Mouse (Mus musculus): ENCODE measurements around the gene Zkscan3.

Zkscan3 gene

DNA sequence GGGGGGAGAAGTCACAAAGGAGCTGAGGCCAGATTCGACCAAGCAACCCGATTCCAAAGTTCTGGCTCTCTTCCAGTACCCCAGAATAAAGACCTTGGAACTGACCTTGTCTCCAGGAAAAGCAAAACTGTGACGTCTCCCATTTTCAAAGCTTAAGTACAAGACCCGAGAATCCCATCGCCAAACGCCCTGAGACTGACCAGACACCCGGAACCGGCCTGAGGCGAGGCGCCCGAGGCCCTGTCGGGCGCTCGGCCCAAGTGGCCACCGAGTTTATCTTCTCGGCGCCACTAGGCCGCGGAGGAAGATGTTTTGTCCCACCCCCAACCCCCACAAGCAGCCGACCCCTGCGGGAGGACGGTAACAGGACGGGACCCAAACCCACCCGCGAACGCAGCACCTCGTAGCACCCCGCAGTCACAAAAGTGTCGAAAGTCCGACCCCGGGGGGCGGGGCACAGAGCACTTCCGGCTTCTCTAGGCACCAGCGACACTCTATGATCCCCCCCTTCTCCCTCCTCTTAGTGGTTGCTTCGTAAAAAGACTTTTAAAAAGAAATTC is at the start of gene Zkscan3:
Gene Zkscan3, minus strand, starts transcription at position 469 of the 560 bp plus-strand sequence.
- DNase-seq (ENCODE audit: low read depth, low spot score), result peak; percentile 94

DNA sequence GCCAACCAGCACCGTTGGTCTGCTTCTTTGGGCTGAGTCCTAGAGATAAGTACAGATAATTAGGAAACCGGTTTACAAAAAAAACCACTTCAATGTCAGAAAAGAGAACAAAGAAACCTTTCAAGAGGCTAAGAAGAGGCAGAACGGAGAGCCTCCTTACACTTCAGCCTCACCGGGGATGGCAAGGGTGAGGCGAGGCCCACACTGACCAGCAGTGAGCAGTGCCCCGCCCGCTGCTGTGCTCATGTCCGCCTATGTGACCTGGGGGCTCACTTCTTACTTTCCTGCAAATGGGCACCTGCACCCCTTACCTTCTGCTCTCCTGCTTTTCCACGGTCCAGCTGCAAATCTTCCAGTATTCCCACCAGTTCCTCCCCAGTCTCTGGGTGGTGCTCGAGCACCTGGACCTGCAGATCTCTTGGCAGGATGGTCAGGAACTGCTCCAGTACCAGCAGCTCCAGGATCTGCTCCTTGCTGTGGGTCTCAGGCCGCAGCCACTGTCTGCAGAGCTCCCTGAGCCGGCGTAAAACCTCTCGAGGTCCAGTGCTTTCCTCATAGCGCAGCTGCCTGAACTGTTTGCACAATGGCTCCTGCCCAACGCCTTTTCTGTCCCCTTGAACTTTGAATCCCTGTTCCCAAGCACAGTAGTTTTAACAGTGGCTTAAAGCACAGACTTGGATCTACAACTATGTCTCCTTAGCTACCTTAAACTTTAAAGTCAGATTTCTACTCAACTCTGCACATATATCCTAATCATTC is 45.5 kb upstream of the Zkscan3 start:
- no peak for DNase-seq (ENCODE audit: low read depth, low spot score)

- no peak for DNase-seq (ENCODE audit: low read depth, low spot score)
These were observed 44.2 kb upstream of the Zkscan3 start for GRCm38 (mm10) chr13:21446796-21447195.

- DNase-seq (ENCODE audit: low read depth, low spot score), result no peak
These were observed 38.6 kb upstream of the Zkscan3 start for GRCm38 (mm10) chr13:21441207-21441572.

GRCm38 (mm10) chr13:21440503-21441206 is 38.1 kb upstream of the Zkscan3 start, which contains the start of gene Pgbd1:
Gene Pgbd1, minus strand, starts transcription at chr13:21441058.
- peak; percentile 97 for DNase-seq (ENCODE audit: low read depth, low spot score)

DNA sequence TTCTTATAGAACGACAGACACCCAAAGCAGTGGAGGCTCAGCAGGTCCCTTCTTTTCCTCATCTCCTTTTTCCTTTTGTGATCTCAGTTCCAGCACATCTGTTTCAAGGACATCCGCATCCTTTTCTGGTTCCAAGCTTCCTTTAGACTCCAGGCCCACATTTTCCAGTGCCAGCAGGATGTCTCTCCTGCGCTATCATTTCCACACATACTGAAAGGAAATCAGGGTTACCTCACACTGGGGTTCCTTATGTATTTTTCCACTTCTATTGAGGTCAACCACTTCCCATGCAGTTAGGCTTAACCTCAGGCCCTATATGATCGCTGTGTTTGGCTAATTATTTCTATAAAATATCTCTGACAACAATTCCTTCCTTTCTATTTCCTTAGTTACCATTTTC is 32.9 kb upstream of the Zkscan3 start:
- DNase-seq (ENCODE audit: low read depth, low spot score), result no peak

DNA sequence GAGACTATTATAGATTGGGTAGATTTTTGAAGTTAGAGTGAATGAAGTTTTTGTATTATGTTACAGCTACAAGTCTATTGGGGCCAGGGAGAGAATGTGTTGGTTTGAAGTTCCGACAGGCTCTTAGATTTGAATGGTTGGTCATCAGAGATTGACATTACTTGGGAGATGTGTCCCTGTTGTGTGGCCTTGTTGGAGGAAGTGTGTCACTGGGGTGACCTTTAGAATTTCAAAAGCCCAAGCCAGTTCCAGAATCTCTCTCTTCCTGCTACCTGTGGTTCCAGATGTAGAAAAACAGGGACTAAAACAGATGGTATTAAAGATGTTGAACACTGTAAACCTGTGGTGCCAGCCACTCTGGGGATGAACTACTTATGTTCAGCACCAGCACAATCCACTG is 25.1 kb upstream of the Zkscan3 start:
- DNase-seq (ENCODE audit: low read depth, low spot score), result no peak

DNA sequence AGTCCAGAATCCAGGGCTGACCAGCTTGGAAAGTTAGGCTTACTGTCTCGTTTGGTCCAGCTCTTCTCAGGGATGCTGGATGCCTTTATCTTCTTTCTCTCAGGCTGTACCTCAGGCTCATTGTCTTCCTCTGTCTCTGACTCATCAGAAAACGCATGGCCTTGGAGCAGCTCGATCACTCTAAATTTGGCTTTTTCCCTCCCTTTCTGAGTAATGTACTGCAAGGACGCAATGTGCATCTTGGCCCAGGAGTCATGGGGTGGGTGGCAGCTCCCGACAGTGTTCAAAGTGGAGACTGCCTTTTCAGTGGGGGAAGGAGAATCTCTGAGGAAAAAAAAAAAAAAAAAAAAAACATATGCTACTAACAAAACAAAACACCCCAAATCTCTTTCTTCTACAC is 20.7 kb upstream of the Zkscan3 start:
- peak; percentile 81 for DNase-seq (ENCODE audit: low read depth, low spot score)

- no peak for DNase-seq (ENCODE audit: low read depth, low spot score)
These were observed 16.3 kb upstream of the Zkscan3 start for GRCm38 (mm10) chr13:21418865-21419264.

DNA sequence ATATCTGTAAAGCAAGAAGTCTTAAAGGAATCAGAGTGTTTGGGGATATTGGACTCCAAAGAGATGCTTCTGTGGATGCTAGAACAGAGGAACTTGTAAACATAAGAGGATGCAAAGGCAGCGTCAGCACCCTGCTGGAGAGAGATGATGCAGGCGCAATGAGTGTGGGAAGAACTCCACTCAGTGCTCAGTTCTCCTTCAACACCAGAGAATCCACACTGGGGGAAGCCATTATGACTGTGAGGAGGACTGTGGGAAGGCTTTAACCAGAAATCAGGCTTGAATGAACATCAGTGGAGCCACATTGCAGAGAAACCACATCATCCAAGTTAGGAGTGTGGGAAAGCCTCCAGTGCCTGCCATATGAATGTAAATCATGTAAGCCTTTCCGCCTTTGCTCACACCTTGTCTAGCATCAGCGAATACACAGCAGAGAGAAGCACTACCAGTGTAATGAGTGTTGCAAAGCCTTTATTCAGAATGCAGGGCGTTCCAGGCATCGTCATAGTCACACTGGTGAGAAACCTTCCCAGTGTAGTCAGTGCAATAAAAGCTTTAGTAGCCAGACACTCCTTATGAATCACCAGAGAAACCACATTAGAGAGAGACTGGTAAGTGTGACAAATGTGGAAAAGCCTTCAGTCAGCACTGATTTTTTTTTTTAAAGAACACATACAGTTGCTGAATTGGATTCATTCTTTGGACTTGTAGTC is 14.9 kb upstream of the Zkscan3 start:
- peak; percentile 66 for DNase-seq (ENCODE audit: low read depth, low spot score)

GRCm38 (mm10) chr13:21415750-21416149 is 13.2 kb upstream of the Zkscan3 start:
- DNase-seq (ENCODE audit: low read depth, low spot score), result no peak

- no peak for DNase-seq (ENCODE audit: low read depth, low spot score)
These were observed 12.7 kb upstream of the Zkscan3 start for GRCm38 (mm10) chr13:21415266-21415665.

DNA sequence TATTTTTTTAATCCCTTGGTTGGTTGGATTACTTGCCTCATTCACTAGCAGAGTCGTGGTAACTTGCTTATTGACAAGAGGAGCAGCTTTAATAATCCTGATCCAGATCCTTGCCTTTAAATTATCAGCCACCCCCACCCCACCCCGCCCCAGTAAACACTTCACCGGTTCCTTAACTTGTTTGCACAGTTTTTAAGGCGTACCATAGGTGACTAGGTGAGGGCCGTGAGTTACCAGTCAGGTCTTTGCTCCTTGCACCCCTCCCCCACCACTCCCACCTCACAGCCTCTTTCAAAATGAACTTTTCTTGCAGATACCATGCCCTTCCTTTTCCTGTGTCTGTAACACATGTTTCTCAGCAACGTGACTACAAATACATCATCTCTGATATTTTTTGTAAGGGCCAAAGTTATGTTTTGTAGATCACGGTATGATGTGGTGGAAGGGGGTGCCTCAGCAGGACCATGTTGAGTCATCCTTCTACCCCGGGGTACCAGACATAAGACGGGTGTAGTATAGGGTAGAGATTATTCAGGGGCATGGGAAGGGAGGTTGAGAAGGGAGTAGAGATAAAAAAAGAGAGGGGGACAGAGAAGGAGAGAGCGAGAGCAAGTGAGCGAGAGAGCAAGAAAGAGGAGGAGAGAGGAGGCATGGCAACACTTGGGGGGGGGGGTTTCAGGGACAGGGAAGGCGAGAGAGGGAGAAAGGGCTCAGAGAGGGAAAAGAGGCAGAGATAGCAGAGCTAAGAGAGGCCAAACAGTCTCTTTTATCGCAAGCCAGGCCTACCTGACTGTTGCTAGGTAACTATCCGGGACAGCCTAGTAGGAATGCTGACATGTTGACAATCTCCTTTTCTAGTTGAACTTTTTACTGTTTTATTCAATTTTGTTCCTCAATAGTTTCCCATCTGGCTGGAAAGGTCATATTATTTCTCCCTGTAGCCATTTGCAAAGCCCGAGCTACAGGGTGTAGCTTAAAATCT is 12.0 kb upstream of the Zkscan3 start:
- no peak for DNase-seq (ENCODE audit: low read depth, low spot score)

GRCm38 (mm10) chr13:21408805-21409459 is 6.4 kb upstream of the Zkscan3 start:
- no peak for DNase-seq (ENCODE audit: low read depth, low spot score)

GRCm38 (mm10) chr13:21407969-21408804 is 5.6 kb upstream of the Zkscan3 start:
- peak; percentile 99 for DNase-seq (ENCODE audit: low read depth, low spot score)

- DNase-seq (ENCODE audit: low read depth, low spot score), result no peak
These were observed 4.8 kb upstream of the Zkscan3 start for GRCm38 (mm10) chr13:21407341-21407740.

GRCm38 (mm10) chr13:21402848-21403247 is 293 bp upstream of the Zkscan3 start:
- no peak for DNase-seq (ENCODE audit: low read depth, low spot score)

GRCm38 (mm10) chr13:21401636-21402286 is 794 bp downstream of the Zkscan3 start:
- DNase-seq (ENCODE audit: low read depth, low spot score), result no peak

DNA sequence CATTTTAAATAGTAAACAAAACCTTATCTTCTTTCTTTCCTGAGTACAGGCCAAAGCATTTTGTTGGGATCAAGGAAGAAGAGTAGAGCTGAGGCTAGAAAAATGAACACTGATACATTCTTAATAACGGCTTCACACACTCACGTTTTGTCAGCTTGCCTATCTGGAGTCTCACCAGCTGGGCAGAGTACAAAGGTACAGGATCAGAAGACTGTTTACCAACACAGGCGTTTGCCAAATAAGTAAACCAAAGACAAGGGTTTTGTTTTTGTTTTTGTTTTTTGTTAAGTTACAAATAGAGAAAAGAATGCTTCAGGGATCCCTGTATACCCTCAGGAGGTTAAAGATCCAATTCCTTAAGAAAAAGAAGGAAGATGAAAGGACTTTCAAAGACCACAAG is 1.4 kb downstream of the Zkscan3 start:
- no peak for DNase-seq (ENCODE audit: low read depth, low spot score)

All from brain, adult 2 months (tissue).